Mouse (Mus musculus) hindbrain, embryonic 13.5 days (tissue): ENCODE results near the gene Vmn1r125. TPM values are rescaled to one million over a fixed set of nuclear protein-coding genes. Genes with fewer than 3 reads are reported as not detected.
"Not testable (repeated sequence)": the region's sequence is repeated elsewhere in the genome, so short reads cannot be mapped to it uniquely, and the experiment has no call there.

Experiments
- ATAC-seq: fragments of 200-750 bp; cut with Nextera tagmentation; 2 replicates; pipeline ENCODE4 v1.8.0; 2017; ENCODE audit warnings: moderate TSS enrichment; ENCODE audit not compliant: low FRiP score
- H3K27ac ChIP-seq: fragments of 300-500 bp; sonication (generic); 2 replicates; pipeline ENCODE4 v1.5.1; 2015; ENCODE audit warnings: inconsistent platforms, mild to moderate bottlenecking, moderate library complexity
- H3K27me3 ChIP-seq: fragments of 300-500 bp; sonication (generic); 2 replicates; pipeline ENCODE4 v1.6.1; 2015; ENCODE audit warnings: mild to moderate bottlenecking, inconsistent platforms
- H3K36me3 ChIP-seq: fragments of 300-500 bp; sonication (generic); 2 replicates; pipeline ENCODE4 v1.6.1; 2015; ENCODE audit warnings: mild to moderate bottlenecking, inconsistent platforms
- H3K4me1 ChIP-seq: fragments of 300-500 bp; sonication (generic); replicated peaks from 2 replicates; pipeline ENCODE4 v1.6.1; 2015; ENCODE audit warnings: inconsistent platforms
- H3K4me2 ChIP-seq: fragments of 300-500 bp; sonication (generic); 2 replicates; pipeline ENCODE4 v1.6.1; 2015; ENCODE audit warnings: inconsistent platforms, mild to moderate bottlenecking, moderate library complexity
- H3K4me3 ChIP-seq: fragments of 300-500 bp; sonication (generic); 2 replicates; pipeline ENCODE4 v1.5.1; 2015; ENCODE audit warnings: mild to moderate bottlenecking, inconsistent platforms
- H3K9ac ChIP-seq: fragments of 300-500 bp; sonication (generic); 2 replicates; pipeline ENCODE4 v1.6.1; 2015; ENCODE audit warnings: mild to moderate bottlenecking, inconsistent platforms
- H3K9me3 ChIP-seq: fragments of 300-500 bp; sonication (generic); 2 replicates; pipeline ENCODE4 v1.6.1; 2016; ENCODE audit warnings: inconsistent platforms
- WGBS: fragments of 180-500 bp; shearing (Covaris S2); methylation state at CpG from one replicate; pipeline ENCODE4 v1.1.7; 2015; 5-methylcytosine and 5-hydroxymethylcytosine counted together
- polyA plus RNA-seq: library from polyadenylated mRNA; unstranded; fragments of >200 nt; fragmentation: Nextera tagmentation; extraction: Ambion mirVana; gene quantifications from 2 replicates; pipeline ENCODE4 v1.2.1, GENCODE M21; 2015

Gene Vmn1r125
- not detected in 2 replicates for polyA plus RNA-seq

DNA sequence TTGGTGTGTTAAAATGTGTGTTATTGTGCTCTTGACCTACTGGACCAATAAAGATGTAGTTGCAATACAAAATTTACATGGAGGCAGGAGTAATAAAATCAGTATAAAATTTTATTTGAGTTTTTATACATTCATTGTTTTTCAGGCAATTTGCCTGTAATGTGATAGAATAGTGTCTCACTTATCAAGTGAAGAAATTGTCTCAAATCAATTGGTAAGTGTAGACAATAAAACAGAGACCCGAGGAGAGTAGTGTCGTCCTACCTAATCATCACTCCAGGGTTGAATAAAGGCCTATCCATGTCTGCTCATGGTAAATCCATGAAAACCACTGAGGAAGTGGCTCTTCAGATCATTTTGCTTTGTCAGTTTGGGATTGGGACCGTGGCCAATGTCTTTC lies at the start of gene Vmn1r125:
TSS of gene Vmn1r125 (plus strand) at position 301 of the 400 bp plus-strand sequence.
- not testable (repeated sequence) for H3K4me1 ChIP-seq, H3K9ac ChIP-seq, H3K4me2 ChIP-seq, H3K4me3 ChIP-seq, ATAC-seq, H3K27ac ChIP-seq, H3K27me3 ChIP-seq, H3K36me3 ChIP-seq, H3K9me3 ChIP-seq
- WGBS: 69% methylated on average over 3 of the region's 3 CpGs

DNA sequence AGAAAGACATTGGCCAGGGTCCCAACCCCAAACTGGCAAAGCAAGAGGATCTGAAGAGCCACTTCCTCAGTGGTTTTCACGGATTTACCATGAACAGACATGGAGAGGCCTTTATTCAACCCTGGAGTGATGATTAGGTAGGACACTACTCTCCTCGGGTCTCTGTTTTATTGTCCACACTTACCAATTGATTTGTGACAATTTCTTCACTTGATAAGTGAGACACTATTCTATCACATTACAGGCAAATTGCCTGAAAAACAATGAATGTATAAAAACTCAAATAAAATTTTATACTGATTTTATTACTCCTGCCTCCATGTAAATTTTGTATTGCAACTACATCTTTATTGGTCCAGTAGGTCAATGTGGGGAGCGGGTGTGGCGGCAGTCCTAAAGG lies 11.5 kb upstream of the Vmn1r125 start, which contains the start of gene Vmn1r124:
TSS of gene Vmn1r124 (minus strand) at position 101 of the 400 bp plus-strand sequence.
- 77% methylated on average over 4 of the region's 4 CpGs for WGBS
- H3K27ac ChIP-seq, H3K4me2 ChIP-seq, H3K9ac ChIP-seq, H3K36me3 ChIP-seq, H3K4me1 ChIP-seq, H3K27me3 ChIP-seq, H3K9me3 ChIP-seq, H3K4me3 ChIP-seq, ATAC-seq: not testable (repeated sequence)

DNA sequence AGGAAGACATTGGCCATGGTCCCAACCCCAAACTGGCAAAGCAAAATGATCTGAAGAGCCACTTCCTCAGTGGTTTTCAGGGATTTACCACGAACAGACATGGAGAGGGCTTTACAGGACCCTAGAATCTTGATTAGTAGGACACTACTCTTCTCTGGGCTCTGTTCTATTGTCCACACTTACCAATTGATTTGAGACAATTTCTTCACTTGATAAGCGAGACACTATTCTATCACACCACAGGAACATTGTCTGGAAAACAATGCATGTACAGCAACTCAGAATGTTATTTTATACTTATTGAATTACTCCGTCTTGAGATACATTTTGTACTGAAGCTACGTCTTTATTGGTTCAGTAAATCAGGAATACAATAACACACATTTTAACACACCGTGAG lies 29.4 kb downstream of the Vmn1r125 start, which contains the start of gene Vmn1r126:
TSS of gene Vmn1r126 (minus strand) at position 101 of the 400 bp plus-strand sequence.
- H3K36me3 ChIP-seq, H3K27me3 ChIP-seq, H3K27ac ChIP-seq, ATAC-seq, H3K4me2 ChIP-seq, H3K4me3 ChIP-seq, H3K9ac ChIP-seq, H3K4me1 ChIP-seq, H3K9me3 ChIP-seq: not testable (repeated sequence)
- WGBS: no CpG with 5 or more reads among the region's 5 CpGs

DNA sequence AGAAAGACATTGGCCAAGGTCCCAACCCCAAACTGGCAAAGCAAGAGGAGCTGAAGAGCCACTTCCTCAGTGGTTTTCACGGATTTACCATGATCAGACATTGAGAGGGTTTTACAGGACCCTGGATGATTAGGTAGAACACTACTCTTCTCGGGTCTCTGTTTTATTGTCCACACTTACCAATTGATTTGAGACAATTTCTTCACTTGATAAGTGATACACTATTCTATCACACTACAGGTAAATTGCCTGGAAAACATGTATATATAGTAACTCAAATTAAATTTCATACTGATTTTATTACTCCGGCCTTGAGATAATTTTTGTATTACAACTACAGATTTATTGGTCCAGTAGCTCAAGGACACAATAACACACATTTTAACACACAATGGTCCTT lies 47.8 kb downstream of the Vmn1r125 start, which contains the start of gene Vmn1r127:
TSS of gene Vmn1r127 (minus strand) at position 101 of the 400 bp plus-strand sequence.
- H3K27ac ChIP-seq, H3K4me1 ChIP-seq, H3K27me3 ChIP-seq, H3K36me3 ChIP-seq, H3K9me3 ChIP-seq, ATAC-seq, H3K9ac ChIP-seq, H3K4me3 ChIP-seq, H3K4me2 ChIP-seq: not testable (repeated sequence)
- no CpG with 5 or more reads among the region's 3 CpGs for WGBS

Other genes starting within 250 kb of the Vmn1r125 start
- not detected in 2 replicates for gene Vmn1r120, start 218.4 kb upstream of the Vmn1r125 start, polyA plus RNA-seq
- not detected in 2 replicates for gene Vmn1r121, start 173.7 kb upstream of the Vmn1r125 start, polyA plus RNA-seq
- gene Vmn1r122, start 138.1 kb upstream of the Vmn1r125 start, polyA plus RNA-seq: not detected in 2 replicates
- not detected in 2 replicates for gene Vmn1r123, start 110.0 kb upstream of the Vmn1r125 start, polyA plus RNA-seq
- not detected in 2 replicates for gene Gm5157, start 81.8 kb upstream of the Vmn1r125 start, polyA plus RNA-seq
- not detected in 2 replicates for gene Vmn1r124, start 11.6 kb upstream of the Vmn1r125 start, polyA plus RNA-seq
- not detected in 2 replicates for gene Vmn1r126, start 29.3 kb downstream of the Vmn1r125 start, polyA plus RNA-seq
- gene Vmn1r127, start 47.7 kb downstream of the Vmn1r125 start, polyA plus RNA-seq: not detected in 2 replicates
- not detected in 2 replicates for gene Vmn1r128, start 77.2 kb downstream of the Vmn1r125 start, polyA plus RNA-seq
- not detected in 2 replicates for gene Vmn1r129, start 89.1 kb downstream of the Vmn1r125 start, polyA plus RNA-seq
- not detected in 2 replicates for gene Gm6882, start 160.6 kb downstream of the Vmn1r125 start, polyA plus RNA-seq
- not detected in 2 replicates for gene Vmn1r130, start 239.6 kb downstream of the Vmn1r125 start, polyA plus RNA-seq